Mouse (Mus musculus) spleen, postnatal 10 days (tissue): ENCODE measurements around the gene Fahd2a.

Experiments used
- DNase-seq, 2 experiments: peaks; one replicate each; pipeline ENCODE4 v3.0.0; 2021 to 2022; ENCODE audit warnings: low spot score in 2 of 2

Gene Fahd2a

GRCm38 (mm10) chr2:127433487-127434295 is 10.7 kb downstream of the Fahd2a start:
- no peak for DNase-seq

GRCm38 (mm10) chr2:127430238-127430637 is 14.1 kb downstream of the Fahd2a start:
- peak in 1 of 2 experiments; percentile 47 for DNase-seq

- no peak for DNase-seq
Observed at GRCm38 (mm10) chr2:127424977-127425376, 19.4 kb downstream of the Fahd2a start, which contains the start of gene Gpat2. Gene Gpat2 (plus strand): TSS chr2:127425199.

- DNase-seq: no peak
Observed at GRCm38 (mm10) chr2:127418266-127418970, 25.9 kb downstream of the Fahd2a start.

- no peak for DNase-seq
Observed at GRCm38 (mm10) chr2:127416706-127417105, 27.7 kb downstream of the Fahd2a start.

- DNase-seq: no peak
Observed at GRCm38 (mm10) chr2:127415806-127416205, 28.6 kb downstream of the Fahd2a start.

- DNase-seq: no peak
Observed at GRCm38 (mm10) chr2:127411126-127411525, 33.2 kb downstream of the Fahd2a start.

- DNase-seq: no peak
Observed at GRCm38 (mm10) chr2:127398738-127399137, 45.6 kb downstream of the Fahd2a start.

- no peak for DNase-seq
Observed at GRCm38 (mm10) chr2:127394606-127395161, 49.7 kb downstream of the Fahd2a start.

GRCm38 (mm10) chr2:127391323-127391722 is 53.0 kb downstream of the Fahd2a start:
- DNase-seq: no peak

GRCm38 (mm10) chr2:127390846-127391245 is 53.5 kb downstream of the Fahd2a start:
- no peak for DNase-seq

GRCm38 (mm10) chr2:127390352-127390751 is 54.0 kb downstream of the Fahd2a start:
- DNase-seq: no peak

GRCm38 (mm10) chr2:127387521-127387920 is 56.8 kb downstream of the Fahd2a start:
- DNase-seq: no peak
